Mouse (Mus musculus): ENCODE results near the gene Gm28047.

DNA sequence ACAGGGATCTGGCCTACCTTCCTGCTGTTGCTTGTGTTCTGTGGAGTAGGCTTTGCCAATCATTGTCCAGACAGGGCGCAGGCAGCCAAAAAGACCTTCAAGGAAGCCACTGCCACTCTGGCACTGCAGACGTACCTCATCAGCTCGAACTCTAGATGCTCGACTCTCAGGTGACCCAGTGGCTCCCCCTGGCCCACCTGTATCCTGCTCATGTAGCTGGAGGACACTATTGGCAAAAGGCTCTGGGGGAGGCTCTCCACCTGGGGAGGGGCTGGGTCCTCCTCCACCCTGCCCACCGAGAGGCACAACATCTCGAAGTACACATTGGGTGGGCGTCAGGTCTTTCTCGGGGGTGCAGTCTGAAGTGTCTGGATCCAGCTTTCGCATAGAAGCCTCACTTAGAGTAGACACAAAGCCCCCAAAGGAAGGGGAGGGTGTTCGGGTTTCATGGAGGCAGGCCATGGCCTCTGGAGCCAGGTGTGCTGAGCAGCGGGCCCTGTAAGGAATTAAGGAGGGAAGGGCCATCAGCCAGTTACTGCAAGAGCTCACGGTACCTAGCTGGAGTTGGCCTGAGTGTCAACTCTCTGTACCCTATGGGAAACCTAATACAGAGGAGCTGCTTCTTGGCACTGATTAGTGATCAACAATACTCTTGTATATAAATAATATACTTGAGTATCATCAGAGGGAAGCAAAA is 119.6 kb downstream of the Gm28047 start:
- TF ChIP-seq CTCF (IDR thresholded peaks at IDR 0.05; ENCODE audit: extremely low read depth, insufficient read depth, low read length) (no peak), POLR2A (IDR thresholded peaks at IDR 0.05; ENCODE audit: extremely low read depth, insufficient read depth, low read length) (0 out of 2 replicates have a peak, but pooled peaks have one; percentile 8)
